Mouse (Mus musculus) gastrocnemius, postnatal 25 days (tissue): ENCODE measurements around the gene Nsa2. TPM values are rescaled to one million over a fixed set of nuclear protein-coding genes. Genes with fewer than 3 reads are reported as not detected.
"Not testable (repeated sequence)": the region's sequence is repeated elsewhere in the genome, so short reads cannot be mapped to it uniquely, and the experiment has no call there.

Source experiments
- DNase-seq: peaks from one replicate; pipeline ENCODE4 v3.0.0; 2022
- long read RNA-seq, 2 experiments: library from polyadenylated mRNA; stranded (forward); transcript quantifications; one replicate each; pipeline ENCODE4 v2.0.0; 2021
- total RNA-seq, 2 experiments: library from RNA; stranded (reverse); gene quantifications; 1 replicate in 1 of 2; 2 replicates in 1 of 2; pipeline ENCODE4 v1.2.3; 2021

Gene Nsa2
- total RNA-seq: 10 to 100 TPM; 45.0 to 47.4 TPM
- long read RNA-seq, experiment 1, transcript Nsa2-201 (6 exons, 2,700 nt): major isoform, 21 of 34 reads
- long read RNA-seq, experiment 1, partial matches to known transcripts: 8 of 34 reads
- long read RNA-seq, experiment 1, other reads (novel, unspliced or antisense): 5 of 34 reads
- long read RNA-seq, experiment 2, transcript Nsa2-201 (6 exons, 2,700 nt): major isoform, 22 of 34 reads
- long read RNA-seq, experiment 2, partial matches to known transcripts: 4 of 34 reads
- long read RNA-seq, experiment 2, other reads (novel, unspliced or antisense): 8 of 34 reads

- peak; percentile 86 for DNase-seq
These were observed at the start of gene Nsa2, which contains the start of gene Gfm2 for GRCm38 (mm10) chr13:97137466-97138400. Nsa2 (minus strand) TSS chr13:97137937. Gfm2 (plus strand) TSS chr13:97137937.

DNA sequence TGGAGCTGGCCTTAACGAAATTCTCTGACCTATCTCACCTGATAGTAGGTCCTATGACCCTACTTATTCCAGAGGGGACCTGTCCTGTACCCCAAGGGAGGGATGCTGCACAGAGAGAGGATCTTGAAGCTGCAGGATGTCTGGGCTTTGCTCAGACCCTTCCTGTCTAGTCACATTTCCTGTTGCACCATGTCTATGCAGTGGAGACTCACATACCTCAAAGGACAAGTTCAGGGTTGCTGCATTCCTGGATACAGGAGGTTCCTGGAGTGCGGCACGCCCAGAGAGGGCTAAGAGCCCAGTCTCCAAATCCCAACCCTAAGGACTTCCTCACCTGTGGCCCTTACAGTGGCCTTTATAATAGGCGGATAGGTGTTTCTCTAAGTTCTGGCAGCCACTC lies 48.6 kb upstream of the Nsa2 start:
- no peak for DNase-seq

DNA sequence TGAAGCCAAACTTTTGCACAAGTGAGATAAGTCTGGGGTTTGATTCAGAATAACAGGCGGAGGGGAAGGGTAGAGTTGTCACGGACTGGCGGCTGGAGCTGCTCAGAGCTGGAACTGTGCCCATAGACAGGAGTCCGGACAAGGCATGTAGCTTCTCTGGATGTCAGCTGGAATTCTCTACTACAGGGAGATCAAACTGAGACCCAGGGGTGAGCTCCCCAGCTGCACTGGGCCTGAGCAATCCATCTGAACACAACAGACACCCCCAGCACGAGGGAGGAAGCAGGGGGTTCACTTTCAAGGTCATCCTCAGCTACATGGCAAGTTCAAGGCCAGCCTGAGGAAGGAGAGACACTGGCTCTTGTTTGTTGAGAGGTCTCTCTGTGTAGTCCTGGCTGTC lies 46.9 kb upstream of the Nsa2 start:
- DNase-seq: no peak

DNA sequence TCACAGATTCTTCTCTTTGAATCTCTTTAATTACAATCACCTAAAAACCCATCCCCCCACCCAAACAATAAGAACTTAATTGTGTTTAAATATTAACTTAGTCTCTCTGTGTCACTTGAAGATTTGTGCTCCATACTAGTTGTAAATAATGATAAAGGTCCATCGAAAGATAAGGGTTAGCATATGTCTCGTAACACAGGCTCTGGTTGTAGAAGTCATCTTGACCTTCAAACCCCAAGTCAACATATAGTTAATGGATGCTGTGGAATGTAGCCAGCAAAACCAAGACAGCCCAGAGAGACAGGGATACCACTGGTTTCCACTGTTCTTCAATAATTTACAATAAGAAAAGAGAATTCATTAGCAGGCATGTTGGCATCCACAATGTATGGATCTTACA lies 46.4 kb upstream of the Nsa2 start:
- DNase-seq: no peak

DNA sequence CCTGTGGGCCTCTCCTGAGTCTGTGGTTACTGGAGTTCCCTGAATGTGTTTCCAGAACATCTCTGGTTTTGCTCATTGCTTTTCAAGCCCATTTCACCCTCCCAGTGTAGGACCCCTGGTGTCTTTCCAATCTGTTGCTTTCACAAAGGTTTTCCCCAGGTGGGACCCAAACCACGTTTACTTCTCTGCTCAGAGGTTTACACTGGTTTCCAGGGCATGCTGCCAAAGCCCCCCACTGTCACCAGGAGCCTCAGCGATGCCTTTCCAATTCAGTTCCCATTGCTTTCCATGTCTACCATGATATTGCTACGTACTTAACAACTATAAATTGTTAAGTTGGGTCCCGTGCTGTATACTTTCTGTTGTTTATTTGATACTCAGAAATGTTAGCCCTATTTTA lies 45.1 kb upstream of the Nsa2 start:
- no peak for DNase-seq

DNA sequence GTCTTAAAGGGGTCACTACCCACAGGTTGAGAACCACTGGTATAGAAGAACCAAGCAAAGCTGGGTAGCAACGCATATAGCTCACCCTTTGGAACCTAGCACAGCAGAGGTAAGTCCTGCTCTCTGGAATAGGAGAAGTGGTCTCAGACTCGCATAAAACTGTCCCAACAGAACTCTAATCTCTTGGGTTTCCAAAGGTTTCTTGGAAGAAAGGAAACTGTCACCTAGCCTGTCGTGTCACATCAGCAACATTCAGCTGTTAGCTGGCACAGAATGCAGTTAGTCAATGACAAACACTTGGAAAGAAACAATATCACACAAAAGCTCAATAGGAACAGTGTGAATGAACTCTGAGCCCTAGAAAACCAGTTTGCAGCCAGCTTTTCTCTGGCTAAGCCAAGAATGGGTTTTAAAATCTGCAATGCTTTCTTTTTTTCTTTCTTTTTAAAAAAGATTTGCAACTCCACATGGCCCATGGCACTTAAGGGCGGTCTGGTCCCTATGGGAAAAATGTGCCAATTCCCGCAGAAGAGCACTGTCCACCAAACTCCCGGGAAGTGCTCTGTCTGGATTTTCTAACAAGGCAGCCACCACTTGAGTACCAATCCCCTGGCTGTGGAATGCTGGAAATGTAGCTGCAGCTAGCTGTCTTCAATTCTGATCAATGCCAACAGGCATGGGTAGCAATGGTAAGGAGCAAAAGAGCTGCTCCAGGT lies 42.5 kb upstream of the Nsa2 start:
- no peak for DNase-seq

GRCm38 (mm10) chr13:97178943-97179342 lies 41.2 kb upstream of the Nsa2 start:
- no peak for DNase-seq

- DNase-seq: no peak
These were observed 39.0 kb upstream of the Nsa2 start for GRCm38 (mm10) chr13:97176731-97177130.

DNA sequence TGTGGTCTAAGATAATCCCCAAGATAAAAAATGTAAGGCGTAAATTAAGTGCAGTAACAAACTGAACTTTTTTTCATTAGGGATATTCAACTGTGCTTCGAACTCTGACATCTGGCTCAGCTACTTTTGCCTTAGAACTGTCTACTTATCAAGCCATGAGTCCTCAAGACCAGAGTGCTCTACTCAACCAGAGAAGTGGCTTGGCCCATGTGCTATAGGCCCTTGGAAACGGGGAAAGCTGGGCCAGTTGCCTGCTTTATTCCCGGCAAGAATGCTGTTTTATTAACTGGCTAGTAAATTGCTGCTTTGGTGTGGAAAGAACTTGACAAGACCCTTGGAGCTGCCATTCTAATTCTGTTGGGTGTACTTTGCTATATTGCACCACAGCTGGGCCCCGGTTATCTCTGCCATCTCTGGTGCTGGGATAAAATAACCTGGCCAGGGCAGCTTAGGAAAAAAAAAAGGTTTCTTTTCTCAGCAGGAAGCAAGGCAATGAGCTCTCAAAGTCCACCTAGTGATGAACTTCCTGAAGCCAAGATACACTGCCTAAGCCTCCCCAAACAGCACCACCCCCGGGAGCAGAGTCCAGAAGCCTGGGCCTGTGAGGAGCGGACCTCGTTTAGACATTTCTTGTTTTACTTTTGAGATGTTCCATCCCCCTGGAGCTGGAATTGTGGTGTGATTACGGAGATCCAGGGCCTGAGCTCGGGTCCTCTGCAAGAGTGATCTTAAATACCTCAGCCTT lies 38.0 kb upstream of the Nsa2 start:
- DNase-seq: no peak

- no peak for DNase-seq
These were observed 8.1 kb upstream of the Nsa2 start for GRCm38 (mm10) chr13:97145834-97146233.

DNA sequence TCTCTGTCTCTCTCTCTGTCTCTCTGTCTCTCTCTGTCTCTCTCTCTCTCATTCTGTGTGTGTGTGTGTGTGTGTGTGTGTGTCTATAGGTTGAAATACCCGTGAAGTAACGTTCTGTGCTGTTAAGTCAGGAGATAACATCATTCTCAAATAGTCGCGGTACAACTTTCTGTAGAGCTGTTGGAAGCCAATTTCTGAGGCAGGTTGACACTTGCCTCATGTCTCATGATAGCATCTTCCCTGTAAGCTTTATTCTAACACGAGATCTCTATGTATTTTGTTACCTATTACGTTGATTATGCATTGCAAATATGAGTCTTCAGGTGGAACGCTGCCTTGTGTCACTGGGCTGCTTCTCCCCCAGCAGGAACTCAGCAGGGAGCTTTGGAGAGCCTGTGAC lies 4.6 kb upstream of the Nsa2 start:
- no peak for DNase-seq

DNA sequence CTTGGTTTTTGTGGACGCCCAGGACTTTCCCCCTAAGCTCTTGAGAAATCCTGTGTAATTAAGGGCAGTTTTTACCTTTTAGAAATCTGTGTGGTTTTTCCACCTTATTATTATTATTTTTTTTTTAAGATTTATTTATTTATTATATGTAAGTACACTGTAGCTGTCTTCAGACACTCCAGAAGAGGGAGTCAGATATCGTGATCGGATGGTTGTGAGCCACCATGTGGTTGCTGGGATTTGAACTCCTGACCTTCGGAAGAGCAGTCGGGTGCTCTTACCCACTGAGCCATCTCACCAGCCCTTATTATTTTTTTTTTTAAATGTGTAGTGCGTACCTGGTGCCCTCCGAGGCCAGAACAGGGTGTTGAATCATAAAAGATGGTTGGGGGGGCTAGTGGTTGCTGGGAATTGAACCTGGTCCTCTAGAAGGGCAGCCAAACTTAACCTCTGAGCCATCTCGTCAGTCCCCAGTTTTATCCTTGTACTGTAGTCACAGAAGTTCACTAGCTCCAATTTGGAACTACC lies 731 bp upstream of the Nsa2 start:
- DNase-seq: not testable (repeated sequence)

- not testable (repeated sequence) for DNase-seq
These were observed 7.3 kb downstream of the Nsa2 start for GRCm38 (mm10) chr13:97130413-97130812.

- not testable (repeated sequence) for DNase-seq
These were observed 8.1 kb downstream of the Nsa2 start for GRCm38 (mm10) chr13:97129654-97130053.

- no peak for DNase-seq
These were observed 16.4 kb downstream of the Nsa2 start for GRCm38 (mm10) chr13:97121341-97121740.

DNA sequence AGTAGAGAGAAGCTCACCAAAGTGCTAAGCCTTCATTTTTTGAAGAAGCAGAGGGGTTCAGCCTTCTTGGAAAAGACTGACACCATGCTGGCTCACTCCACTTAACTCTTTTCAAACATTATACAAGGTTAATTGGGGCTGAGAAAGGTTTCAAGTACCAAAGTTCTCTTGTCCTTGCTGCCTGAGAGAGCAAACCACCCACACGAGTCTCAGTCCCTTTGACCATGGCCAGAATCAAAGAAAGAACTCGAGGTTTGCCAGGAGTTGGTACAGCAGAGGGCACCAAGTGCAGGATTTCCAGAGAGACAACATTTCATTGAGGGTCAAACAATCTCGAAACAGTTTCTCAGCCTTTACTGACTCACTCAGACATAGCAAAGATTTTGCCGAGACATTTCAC lies 28.7 kb downstream of the Nsa2 start:
- no peak for DNase-seq

- DNase-seq: not testable (repeated sequence)
These were observed 30.0 kb downstream of the Nsa2 start for GRCm38 (mm10) chr13:97107721-97108120.

DNA sequence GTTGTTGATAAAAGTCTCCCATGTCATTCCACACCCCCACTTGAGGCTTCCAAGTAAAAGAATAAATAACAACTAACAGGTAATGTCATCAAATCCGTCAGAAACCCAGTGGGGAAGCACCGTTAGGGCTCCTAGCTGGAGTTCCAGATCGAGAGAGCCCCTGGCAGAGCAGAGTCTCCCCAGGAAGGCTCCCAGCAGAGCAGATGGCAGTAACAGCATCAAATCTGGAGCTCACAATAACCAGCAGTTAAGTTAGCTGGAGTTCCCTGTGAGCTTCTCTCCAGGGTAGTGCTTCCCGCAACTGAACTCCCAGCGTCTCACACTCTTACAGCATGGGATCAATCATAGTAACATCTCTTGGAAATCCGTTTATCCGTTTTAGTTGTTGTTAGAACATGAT lies 32.7 kb downstream of the Nsa2 start:
- DNase-seq: no peak

DNA sequence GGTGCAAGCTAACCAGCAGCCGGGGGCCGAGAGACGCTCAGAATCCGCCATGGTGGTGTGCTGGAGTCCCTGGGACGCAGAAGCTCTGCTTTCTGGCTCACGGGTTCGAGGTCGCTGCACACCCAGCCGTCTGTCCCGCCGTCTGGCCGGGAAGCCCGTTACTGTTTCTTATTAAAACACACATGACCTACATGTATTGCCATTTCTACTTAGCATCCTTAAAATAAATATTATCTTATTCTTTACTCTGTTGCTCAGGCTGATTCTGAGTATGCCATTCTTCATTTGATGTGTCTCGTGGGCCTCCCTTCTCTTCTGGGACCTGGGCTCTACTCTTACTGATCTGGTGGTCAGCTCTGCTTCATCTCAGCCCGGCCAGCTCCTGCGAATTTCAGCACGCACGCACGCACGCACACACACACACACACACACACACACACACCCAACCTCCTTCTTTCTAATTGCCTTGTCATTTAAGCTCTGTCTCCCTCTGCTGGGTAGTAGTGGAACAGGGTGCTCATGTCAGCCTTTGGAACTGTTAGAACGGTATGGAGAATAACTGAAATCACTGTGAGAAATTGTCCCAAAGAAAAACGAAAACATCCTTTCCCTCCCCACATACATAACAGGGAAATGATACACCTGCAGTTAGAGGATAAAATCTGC lies 38.4 kb downstream of the Nsa2 start, which contains the start of gene Gm6169:
Gene Gm6169 (minus strand): TSS at position 51 of the 666 bp plus-strand sequence.
- DNase-seq: no peak

- DNase-seq: no peak
These were observed 42.0 kb downstream of the Nsa2 start for GRCm38 (mm10) chr13:97095726-97096125.

DNA sequence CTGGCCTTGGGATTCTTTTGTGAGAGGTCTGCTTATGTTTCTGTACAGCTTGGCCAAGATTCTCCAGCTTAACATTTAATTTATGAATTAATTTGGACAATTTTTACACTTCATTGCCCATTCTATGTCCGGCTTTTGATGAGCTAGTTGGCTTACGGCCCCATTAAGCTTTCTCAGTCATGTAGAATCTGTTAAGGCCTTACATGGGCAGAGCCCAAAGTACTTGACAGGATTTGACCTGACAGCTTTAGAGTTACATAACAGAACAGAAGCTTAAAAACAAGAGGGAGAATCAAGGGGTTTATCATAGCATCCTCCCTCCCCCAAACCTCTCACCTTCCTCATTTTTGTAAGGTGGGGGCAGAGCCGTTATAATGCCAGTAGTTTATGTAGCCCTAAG lies 49.6 kb downstream of the Nsa2 start:
- DNase-seq: no peak
